Mouse (Mus musculus) kidney, embryonic 14.5 days (tissue): Measurements from ENCODE around the gene Usp7. TPM values are rescaled to one million over a fixed set of nuclear protein-coding genes. Genes with fewer than 3 reads are reported as not detected.

Experiments used
- ATAC-seq: fragments of 200-750 bp; cut with Nextera tagmentation; 2 replicates; pipeline ENCODE4 v1.8.0; 2017; ENCODE audit warnings: moderate number of reproducible peaks, mild to moderate bottlenecking, moderate TSS enrichment, moderate library complexity; ENCODE audit not compliant: low FRiP score, low TSS enrichment
- H3K27ac ChIP-seq: fragments of 300-500 bp; sonication (generic); 2 replicates; pipeline ENCODE4 v1.5.1; 2014; ENCODE audit warnings: low read depth, mild to moderate bottlenecking, low read length, moderate library complexity, mixed read lengths
- H3K27me3 ChIP-seq: fragments of 300-500 bp; sonication (generic); 2 replicates; pipeline ENCODE4 v1.6.1; 2014; ENCODE audit warnings: mild to moderate bottlenecking, low read length; ENCODE audit not compliant: control insufficient read depth, insufficient read depth
- H3K36me3 ChIP-seq: fragments of 300-500 bp; sonication (generic); 2 replicates; pipeline ENCODE4 v1.6.1; 2014; ENCODE audit warnings: low read length, mixed read lengths; ENCODE audit not compliant: control insufficient read depth, insufficient read depth
- H3K4me1 ChIP-seq: fragments of 300-500 bp; sonication (generic); 2 replicates; pipeline ENCODE4 v1.6.1; 2014; ENCODE audit warnings: low read length, mixed read lengths; ENCODE audit not compliant: control insufficient read depth, insufficient read depth
- H3K4me2 ChIP-seq: fragments of 300-500 bp; sonication (generic); replicated peaks from 2 replicates; pipeline ENCODE4 v1.6.1; 2014; ENCODE audit warnings: low read depth, mild to moderate bottlenecking, low read length
- H3K4me3 ChIP-seq: fragments of 300-500 bp; sonication (generic); 2 replicates; pipeline ENCODE4 v1.5.1; 2014; ENCODE audit warnings: mild to moderate bottlenecking, low read length
- H3K9ac ChIP-seq: fragments of 300-500 bp; sonication (generic); 2 replicates; pipeline ENCODE4 v1.6.1; 2014; ENCODE audit warnings: low read depth, mild to moderate bottlenecking, low read length, moderate library complexity
- H3K9me3 ChIP-seq: fragments of 300-500 bp; sonication (generic); 2 replicates; pipeline ENCODE4 v1.6.1; 2016; ENCODE audit warnings: low read length; ENCODE audit not compliant: control insufficient read depth
- WGBS: fragments of 180-500 bp; shearing (Covaris S2); extraction: QIAGEN DNeasy Blood & Tissue Kit; methylation state at CpG from one replicate; pipeline ENCODE4 v1.1.7; 2014; 5-methylcytosine and 5-hydroxymethylcytosine counted together
- polyA plus RNA-seq: library from polyadenylated mRNA; unstranded; fragments of >200 nt; fragmentation: Nextera tagmentation; extraction: Ambion mirVana; gene quantifications from 2 replicates; pipeline ENCODE4 v1.2.1, GENCODE M21; 2014

The Usp7 gene
- polyA plus RNA-seq, 1 experiment from 2014 or later = 61.4 TPM

DNA sequence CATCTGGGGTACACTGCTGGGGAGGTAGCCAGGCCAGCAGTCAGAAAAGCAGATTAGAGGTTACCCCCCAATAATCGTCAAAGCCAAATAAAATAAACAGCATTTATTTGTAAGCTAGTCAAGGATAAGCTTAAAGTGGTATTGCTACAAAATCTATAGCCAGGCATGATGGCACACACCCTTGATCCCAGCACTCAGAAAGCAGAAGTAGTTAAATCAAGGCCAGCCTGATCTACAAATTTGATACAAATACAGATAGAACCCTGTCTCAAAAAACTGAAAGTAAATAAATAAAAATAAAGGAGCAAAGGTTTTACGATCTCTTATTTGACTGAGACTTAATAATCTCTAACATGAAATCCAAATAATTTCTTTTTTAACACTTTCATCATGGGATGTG lies 66.3 kb downstream of the Usp7 start:
- 93% methylated on average over 2 of the region's 2 CpGs for WGBS
- H3K4me1 ChIP-seq = no peaks in the 10 kb centered on the region; the same call in 1 of the 2 replicates
- H3K4me3 ChIP-seq = no peak overlapping the region
- H3K36me3 ChIP-seq = no peaks in the 10 kb centered on the region
- H3K9me3 ChIP-seq = no peaks in the 10 kb centered on the region
- no peak for ATAC-seq
- H3K4me2 ChIP-seq = no peak overlapping the region
- H3K9ac ChIP-seq = no peak overlapping the region
- H3K27me3 ChIP-seq = no peaks in the 10 kb centered on the region
- no peak overlapping the region for H3K27ac ChIP-seq

DNA sequence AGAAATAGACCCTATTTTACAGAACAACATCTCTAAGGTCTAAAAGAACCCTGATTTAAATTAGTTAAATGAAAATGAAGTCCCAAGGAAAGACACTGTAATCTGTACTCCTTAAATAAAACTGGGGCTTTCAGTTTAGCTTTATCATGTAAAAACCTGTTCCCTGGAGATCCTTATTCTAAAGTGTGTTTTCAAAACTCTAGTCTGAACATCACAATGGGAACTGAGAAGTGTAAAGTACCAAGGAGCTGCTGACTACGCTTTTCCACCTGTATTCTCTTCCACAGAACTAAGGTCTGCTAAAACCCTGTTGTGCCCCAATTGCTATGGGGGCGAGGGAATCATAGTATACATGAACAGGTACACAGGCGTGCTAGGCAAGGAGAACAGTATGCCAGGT lies 68.1 kb downstream of the Usp7 start:
- WGBS = 88% methylated on average over 3 of the region's 3 CpGs
- H3K4me2 ChIP-seq = no peak overlapping the region
- no peaks in the 10 kb centered on the region for H3K27me3 ChIP-seq
- no peaks in the 10 kb centered on the region for H3K36me3 ChIP-seq
- no peaks in the 10 kb centered on the region for H3K9me3 ChIP-seq
- no peak overlapping the region for H3K9ac ChIP-seq
- no peak for ATAC-seq
- H3K4me3 ChIP-seq = no peak overlapping the region
- H3K27ac ChIP-seq = no peak overlapping the region
- H3K4me1 ChIP-seq = no peaks in the 10 kb centered on the region

DNA sequence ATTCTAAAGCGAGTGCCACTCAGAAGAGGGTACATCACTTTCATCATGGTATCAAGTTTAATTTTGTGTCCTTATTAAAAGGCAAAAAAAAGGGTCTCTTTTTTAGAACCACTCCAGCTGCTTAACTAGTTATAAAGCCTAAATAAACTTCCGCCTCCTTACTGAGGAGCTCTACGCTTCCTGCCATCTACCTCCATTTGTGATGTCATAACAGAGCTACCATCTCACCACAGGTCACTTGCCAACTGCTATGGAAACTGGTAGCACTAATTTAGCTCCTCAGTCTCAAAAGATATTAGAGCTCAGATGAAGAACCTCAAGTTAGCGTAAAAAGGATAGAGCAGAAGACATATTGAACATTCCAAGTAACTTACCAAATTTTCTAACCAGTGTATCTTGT lies 71.7 kb downstream of the Usp7 start:
- H3K4me2 ChIP-seq = no peak overlapping the region
- H3K36me3 ChIP-seq = peaks cover 10% of the 10 kb centered on the region
- H3K4me1 ChIP-seq = 0 out of 2 replicates have a peak, but pooled peaks cover 3% of the 10 kb centered on the region
- WGBS = 92% methylated on average over 4 of the region's 4 CpGs
- no peaks in the 10 kb centered on the region for H3K27me3 ChIP-seq
- no peak overlapping the region for H3K9ac ChIP-seq
- H3K27ac ChIP-seq = no peak overlapping the region
- no peak for ATAC-seq
- H3K4me3 ChIP-seq = no peak overlapping the region
- H3K9me3 ChIP-seq = no peaks in the 10 kb centered on the region

DNA sequence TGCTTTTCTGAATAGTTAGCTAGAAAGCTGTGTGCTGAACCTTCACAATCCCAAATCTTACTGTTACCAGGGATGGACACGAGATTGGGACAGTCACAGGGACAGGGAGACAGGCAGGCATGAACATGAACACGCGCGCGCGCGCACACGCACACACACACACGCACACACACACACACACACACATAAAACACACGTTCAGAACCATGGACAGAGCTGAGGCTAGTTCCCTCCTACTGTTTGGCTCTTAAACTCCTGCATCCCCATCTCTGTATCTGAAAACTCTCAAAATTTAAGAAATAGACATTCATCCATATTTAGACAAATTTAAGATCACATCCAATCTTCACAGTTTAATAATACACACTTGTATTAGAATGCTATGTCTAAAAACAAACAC lies 74.4 kb downstream of the Usp7 start:
- no peak overlapping the region for H3K4me2 ChIP-seq
- H3K27ac ChIP-seq = no peak overlapping the region
- no peak overlapping the region for H3K4me3 ChIP-seq
- no peak overlapping the region for H3K9ac ChIP-seq
- 89% methylated on average over 10 of the region's 10 CpGs for WGBS
- peaks cover 3% of the 10 kb centered on the region; the same call in 1 of the 2 replicates for H3K4me1 ChIP-seq
- no peaks in the 10 kb centered on the region for H3K9me3 ChIP-seq
- H3K27me3 ChIP-seq = no peaks in the 10 kb centered on the region
- H3K36me3 ChIP-seq = peaks cover 37% of the 10 kb centered on the region
- no peak for ATAC-seq

DNA sequence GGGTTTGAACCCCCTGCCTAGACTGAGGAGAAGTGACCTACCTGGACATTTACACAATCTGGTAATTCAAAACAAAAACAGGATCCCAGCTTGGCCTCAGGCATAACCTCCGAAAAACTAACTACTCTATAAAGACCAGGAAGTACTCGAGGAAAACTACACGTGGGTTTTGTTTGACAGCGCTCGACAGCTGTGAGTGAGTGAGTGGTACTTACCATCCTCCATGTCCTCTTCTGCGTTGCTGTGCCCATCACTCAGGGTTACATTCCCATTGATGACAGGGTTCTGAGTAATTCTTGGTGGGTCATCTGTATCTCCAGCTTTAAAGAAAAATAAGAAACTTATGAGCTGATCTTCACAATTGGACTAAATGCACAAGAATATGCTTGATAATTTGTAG lies 75.8 kb downstream of the Usp7 start:
- H3K27ac ChIP-seq = no peak overlapping the region
- H3K36me3 ChIP-seq = peaks cover 51% of the 10 kb centered on the region

DNA sequence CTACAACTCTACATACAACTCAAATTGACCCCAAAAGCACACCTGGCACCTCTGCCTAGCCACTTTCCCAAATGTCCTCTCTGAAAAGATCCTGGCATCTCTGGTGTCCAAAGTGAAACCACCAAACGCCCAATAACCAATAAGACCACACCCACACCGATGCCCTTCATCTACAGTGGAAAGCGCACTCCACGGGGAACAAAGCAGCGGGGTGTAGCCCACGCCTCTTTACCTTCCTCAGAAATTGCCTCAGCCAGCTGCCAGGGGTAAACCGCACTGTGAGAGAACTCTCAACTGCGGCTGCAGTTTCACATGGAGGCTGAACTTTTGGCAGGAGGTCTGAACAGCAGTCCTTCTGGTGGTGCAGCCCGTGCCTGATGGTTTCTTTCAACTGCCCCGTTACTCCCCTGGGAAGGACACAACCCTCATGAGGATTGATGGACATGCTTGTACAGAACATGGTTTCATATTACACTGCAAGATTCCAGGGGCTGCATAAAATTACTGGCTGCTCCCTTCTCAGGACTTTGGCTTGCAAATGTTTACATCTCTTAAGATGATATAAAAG lies 76.5 kb downstream of the Usp7 start:
- Histone ChIP-seq H3K27me3 (no peaks in the 10 kb centered on the region), H3K4me1 (peaks cover 3% of the 10 kb centered on the region; the same call in 1 of the 2 replicates), H3K9ac (no peak overlapping the region), H3K9me3 (no peaks in the 10 kb centered on the region), H3K36me3 (peaks cover 58% of the 10 kb centered on the region), H3K4me2 (no peak overlapping the region), H3K27ac (no peak overlapping the region), H3K4me3 (no peak overlapping the region)
- peak; percentile 56 for ATAC-seq
- WGBS = 60% methylated on average over 10 of the region's 10 CpGs

More for the DNA sequence above, 75.8 kb downstream of the Usp7 start:
- Histone ChIP-seq H3K9ac (no peak overlapping the region), H3K4me3 (no peak overlapping the region), H3K4me2 (no peak overlapping the region), H3K27me3 (no peaks in the 10 kb centered on the region), H3K4me1 (peaks cover 3% of the 10 kb centered on the region; the same call in 1 of the 2 replicates), H3K9me3 (no peaks in the 10 kb centered on the region)
- no peak for ATAC-seq
- WGBS = 56% methylated on average over 6 of the region's 6 CpGs

DNA sequence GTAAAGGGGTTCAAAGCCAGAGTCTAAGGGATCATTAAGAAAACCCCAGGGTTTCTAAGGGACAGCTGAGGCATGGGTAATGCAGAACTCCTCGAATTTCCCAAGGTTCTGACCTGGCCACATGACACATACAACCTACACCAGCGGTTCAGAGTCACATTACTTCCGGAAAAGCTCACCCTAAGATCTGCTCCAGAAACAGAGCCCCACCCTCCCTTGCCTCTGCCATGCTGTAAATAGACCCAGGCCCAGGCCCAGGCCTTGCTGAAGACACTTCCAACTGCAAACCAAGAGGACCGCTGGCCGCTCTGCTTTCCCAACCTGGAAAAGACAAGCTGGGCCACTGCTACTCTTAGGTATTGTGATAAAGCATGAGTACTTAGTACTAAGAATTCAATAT lies 77.3 kb downstream of the Usp7 start:
- Histone ChIP-seq H3K4me1 (peaks cover 3% of the 10 kb centered on the region; the same call in 1 of the 2 replicates), H3K27me3 (no peaks in the 10 kb centered on the region), H3K4me2 (no peak overlapping the region), H3K27ac (no peak overlapping the region), H3K9ac (no peak overlapping the region), H3K36me3 (peaks cover 66% of the 10 kb centered on the region), H3K9me3 (no peaks in the 10 kb centered on the region), H3K4me3 (no peak overlapping the region)
- 74% methylated on average over 5 of the region's 5 CpGs for WGBS
- no peak for ATAC-seq

DNA sequence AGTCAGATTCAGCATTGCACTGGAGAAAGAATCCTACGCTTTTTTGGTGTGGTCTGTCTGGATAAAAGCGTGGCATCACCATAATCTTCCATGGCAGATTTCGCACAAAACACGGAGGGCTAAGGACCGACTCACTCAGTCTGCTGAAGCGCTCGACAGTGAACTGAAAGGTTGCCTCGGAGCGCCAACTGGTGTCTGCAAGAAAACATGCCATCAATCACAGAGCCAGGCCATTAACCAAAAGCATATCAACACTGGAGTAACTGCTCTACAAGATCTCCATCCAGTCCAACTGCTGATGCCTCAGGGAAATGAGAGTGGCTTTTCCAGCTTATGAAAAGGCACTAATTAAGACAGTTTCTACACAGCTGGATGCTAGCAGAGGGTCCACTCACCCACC lies 80.1 kb downstream of the Usp7 start:
- no peak overlapping the region for H3K4me2 ChIP-seq
- H3K27me3 ChIP-seq = no peaks in the 10 kb centered on the region
- H3K9me3 ChIP-seq = no peaks in the 10 kb centered on the region
- no peaks in the 10 kb centered on the region; the same call in 1 of the 2 replicates for H3K4me1 ChIP-seq
- H3K27ac ChIP-seq = no peak overlapping the region
- peaks cover 94% of the 10 kb centered on the region for H3K36me3 ChIP-seq
- no peak overlapping the region for H3K4me3 ChIP-seq
- 55% methylated on average over 9 of the region's 9 CpGs for WGBS
- no peak for ATAC-seq
- no peak overlapping the region for H3K9ac ChIP-seq

DNA sequence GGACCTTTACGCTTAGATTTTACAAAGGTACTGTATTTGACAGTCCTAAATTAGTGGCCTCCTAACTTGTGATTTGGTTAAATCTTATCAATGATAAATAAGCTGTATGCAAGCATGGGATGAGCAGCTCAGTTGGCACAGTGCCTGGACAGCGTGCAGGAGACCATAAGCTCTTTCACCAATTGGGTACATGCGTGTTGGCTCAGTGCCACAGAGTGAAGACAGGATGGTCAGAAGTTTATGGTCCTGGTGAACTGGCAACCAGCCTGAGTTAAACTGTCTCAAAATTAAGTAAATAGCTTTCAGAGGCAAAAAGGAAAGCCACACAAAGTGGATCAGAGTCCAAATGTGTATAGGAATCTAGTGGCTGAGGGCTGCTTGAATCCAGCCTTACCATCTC lies 91.5 kb downstream of the Usp7 start:
- Histone ChIP-seq H3K9ac (no peak overlapping the region), H3K27ac (no peak overlapping the region), H3K9me3 (no peaks in the 10 kb centered on the region), H3K27me3 (no peaks in the 10 kb centered on the region), H3K4me3 (no peak overlapping the region), H3K4me1 (no peaks in the 10 kb centered on the region), H3K36me3 (peaks cover 98% of the 10 kb centered on the region), H3K4me2 (no peak overlapping the region)
- no peak for ATAC-seq
- WGBS = 93% methylated on average over 3 of the region's 3 CpGs
